Mouse (Mus musculus) bone marrow, adult 2 months (tissue): ENCODE measurements around the gene Mpz.

ENCODE experiments used
- CTCF ChIP-seq: fragments of 200-500 bp; IDR thresholded peaks from 2 replicates; pipeline ENCODE4 v1.5.1; 2011; ENCODE audit warnings: low read length, control low read depth; ENCODE audit not compliant: control insufficient read depth, insufficient read depth
- POLR2A ChIP-seq: fragments of 200-500 bp; IDR thresholded peaks from 2 replicates; pipeline ENCODE4 v1.6.1; 2011; ENCODE audit warnings: low read depth, mild to moderate bottlenecking, control low read depth, low read length, borderline replicate concordance; ENCODE audit not compliant: control insufficient read depth

DNA sequence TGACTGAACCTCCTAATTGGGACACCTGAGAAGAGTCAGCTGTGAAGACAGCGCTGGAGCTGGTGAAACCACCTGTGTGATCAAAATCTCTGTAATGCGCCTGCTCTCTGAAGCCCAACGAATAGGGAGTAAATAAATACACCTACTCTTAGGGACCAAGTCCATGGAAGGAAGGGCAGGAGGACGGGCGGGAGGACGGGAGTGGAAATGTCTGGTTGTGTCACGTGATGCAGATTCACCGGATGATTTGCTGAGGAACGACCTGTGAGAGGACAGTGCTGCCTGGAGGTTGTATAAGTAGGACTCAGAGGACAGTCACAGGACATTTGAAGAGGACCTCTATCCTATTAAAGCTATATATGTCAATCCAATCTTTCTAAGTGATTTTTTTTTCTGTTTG is 40.9 kb upstream of the Mpz start:
- no peak for TF ChIP-seq POLR2A
- TF ChIP-seq CTCF, result no peak
